Mouse (Mus musculus) fat pad, adult 2 months (tissue): ENCODE measurements around the gene Id4.

ENCODE experiments used
- DNase-seq: peaks from one replicate; pipeline ENCODE4 v3.0.0-alpha.2; 2011; ENCODE audit warnings: low read depth, low spot score; ENCODE audit errors: extremely low read depth

Gene Id4

GRCm38 (mm10) chr13:48260690-48261278, at the start of gene Id4:
Id4 (plus strand) TSS chr13:48261228.
- DNase-seq, result peak; percentile 30

GRCm38 (mm10) chr13:48227136-48227535, 33.9 kb upstream of the Id4 start:
- DNase-seq, result no peak

- no peak for DNase-seq
These were observed 33.3 kb upstream of the Id4 start for GRCm38 (mm10) chr13:48227712-48228111.

- DNase-seq, result no peak
These were observed 32.9 kb upstream of the Id4 start for GRCm38 (mm10) chr13:48228114-48228513.

GRCm38 (mm10) chr13:48230996-48231395, 30.0 kb upstream of the Id4 start:
- no peak for DNase-seq

GRCm38 (mm10) chr13:48236436-48236835, 24.6 kb upstream of the Id4 start:
- no peak for DNase-seq

- DNase-seq, result no peak
These were observed 24.2 kb upstream of the Id4 start for GRCm38 (mm10) chr13:48236865-48237264.

- DNase-seq, result no peak
These were observed 23.5 kb upstream of the Id4 start for GRCm38 (mm10) chr13:48237516-48237915.

GRCm38 (mm10) chr13:48245235-48246012, 15.6 kb upstream of the Id4 start:
- no peak for DNase-seq

- DNase-seq, result no peak
These were observed 8.5 kb upstream of the Id4 start for GRCm38 (mm10) chr13:48252559-48252958.

GRCm38 (mm10) chr13:48255026-48255425, 6.0 kb upstream of the Id4 start:
- no peak for DNase-seq

- no peak for DNase-seq
These were observed 553 bp downstream of the Id4 start for GRCm38 (mm10) chr13:48261341-48262221.

- DNase-seq, result no peak
These were observed 1.5 kb downstream of the Id4 start for GRCm38 (mm10) chr13:48262451-48262969.

- no peak for DNase-seq
These were observed 4.0 kb downstream of the Id4 start for GRCm38 (mm10) chr13:48265029-48265428.

GRCm38 (mm10) chr13:48273451-48274069, 12.5 kb downstream of the Id4 start:
- DNase-seq, result no peak

GRCm38 (mm10) chr13:48274107-48274506, 13.1 kb downstream of the Id4 start:
- no peak for DNase-seq

- DNase-seq, result no peak
These were observed 16.0 kb downstream of the Id4 start for GRCm38 (mm10) chr13:48276981-48277380.

GRCm38 (mm10) chr13:48284426-48284825, 23.4 kb downstream of the Id4 start:
- no peak for DNase-seq

GRCm38 (mm10) chr13:48284918-48285693, 24.1 kb downstream of the Id4 start:
- no peak for DNase-seq

- no peak for DNase-seq
These were observed 29.4 kb downstream of the Id4 start for GRCm38 (mm10) chr13:48290427-48290826.
